ENCODE assay signal across 8 mouse cellular contexts in genomic region chr1:80338398-80338797, GRCm38 (mm10). TPM values are rescaled to one million over a fixed set of nuclear protein-coding genes. Genes with fewer than 3 reads are reported as not detected.
DNase-seq lines count a peak whose midpoint lies in the region; ATAC-seq lines count a peak whose summit lies in the region.

No protein-coding gene starts in this region.

- H3K4me3 ChIP-seq in lung, embryonic 15.5 days, result peak overlapping the region; percentile 98
- peak overlapping the region; percentile 95 for H3K4me3 ChIP-seq in forebrain, embryonic 13.5 days
- H3K4me3 ChIP-seq in limb, embryonic 13.5 days, result peak overlapping the region; percentile 98
- peak overlapping the region; percentile 29 for H3K4me3 ChIP-seq in neural tube, embryonic 15.5 days (replicated peaks)

- H3K27me3 ChIP-seq in lung, embryonic 15.5 days, result no peaks in the 10 kb centered on the region
- no peaks in the 10 kb centered on the region for H3K27me3 ChIP-seq in forebrain, embryonic 13.5 days
- no peaks in the 10 kb centered on the region for H3K27me3 ChIP-seq in limb, embryonic 13.5 days
- H3K27me3 ChIP-seq in neural tube, embryonic 15.5 days (replicated peaks), result no peaks in the 10 kb centered on the region

- H3K4me1 ChIP-seq in lung, embryonic 15.5 days, result peaks cover 27% of the 10 kb centered on the region
- H3K4me1 ChIP-seq in forebrain, embryonic 13.5 days, result peaks cover 45% of the 10 kb centered on the region
- peaks cover 29% of the 10 kb centered on the region for H3K4me1 ChIP-seq in limb, embryonic 13.5 days
- peaks cover 33% of the 10 kb centered on the region for H3K4me1 ChIP-seq in neural tube, embryonic 15.5 days

- H3K9me3 ChIP-seq in lung, embryonic 15.5 days, result no peaks in the 10 kb centered on the region
- no peaks in the 10 kb centered on the region for H3K9me3 ChIP-seq in forebrain, embryonic 13.5 days (replicated peaks)
- no peaks in the 10 kb centered on the region for H3K9me3 ChIP-seq in limb, embryonic 13.5 days
- H3K9me3 ChIP-seq in neural tube, embryonic 15.5 days (replicated peaks), result no peaks in the 10 kb centered on the region

- no peak for DNase-seq in lung, adult 18-20 months
- DNase-seq in cerebellum, postnatal 10 days, result no peak

- peak overlapping the region; percentile 31; the same call in 1 of the 2 replicates for H3K9ac ChIP-seq in lung, embryonic 15.5 days
- peak overlapping the region; percentile 58; the same call in 1 of the 2 replicates for H3K9ac ChIP-seq in forebrain, embryonic 13.5 days
- peak overlapping the region; percentile 99; the same call in 1 of the 2 replicates for H3K9ac ChIP-seq in limb, embryonic 13.5 days
- no peak overlapping the region; the same call in 1 of the 2 replicates for H3K9ac ChIP-seq in neural tube, embryonic 15.5 days (replicated peaks)

- no peak overlapping the region for H3K27ac ChIP-seq in lung, embryonic 15.5 days
- no peak overlapping the region for H3K27ac ChIP-seq in forebrain, embryonic 13.5 days
- H3K27ac ChIP-seq in limb, embryonic 13.5 days, result no peak overlapping the region
- no peak overlapping the region for H3K27ac ChIP-seq in neural tube, embryonic 15.5 days (replicated peaks)

- no peaks in the 10 kb centered on the region for H3K36me3 ChIP-seq in lung, embryonic 15.5 days
- no peaks in the 10 kb centered on the region for H3K36me3 ChIP-seq in forebrain, embryonic 13.5 days (ENCODE audit: poor library complexity, severe bottlenecking)
- no peaks in the 10 kb centered on the region for H3K36me3 ChIP-seq in limb, embryonic 13.5 days
- no peaks in the 10 kb centered on the region for H3K36me3 ChIP-seq in neural tube, embryonic 15.5 days

- H3K4me2 ChIP-seq in lung, embryonic 15.5 days, result peak overlapping the region; percentile 79
- H3K4me2 ChIP-seq in forebrain, embryonic 13.5 days, result peak overlapping the region; percentile 91
- peak overlapping the region; percentile 87 for H3K4me2 ChIP-seq in limb, embryonic 13.5 days (replicated peaks)
- peak overlapping the region; percentile 80 for H3K4me2 ChIP-seq in neural tube, embryonic 15.5 days

- 6% methylated on average over 1 of the region's 1 CpGs for WGBS in lung, embryonic 15.5 days
- 50% methylated on average over 1 of the region's 1 CpGs for WGBS in forebrain, embryonic 13.5 days
- 40% methylated on average over 1 of the region's 1 CpGs for WGBS in limb, embryonic 13.5 days
- WGBS in neural tube, embryonic 15.5 days, result 64% methylated on average over 1 of the region's 1 CpGs

- ATAC-seq in lung, embryonic 15.5 days (ENCODE audit: borderline replicate concordance, extremely low read depth, low FRiP score, low TSS enrichment), result no peak
- no peak for ATAC-seq in forebrain, embryonic 13.5 days
- no peak for ATAC-seq in limb, embryonic 13.5 days (ENCODE audit: low FRiP score, low read depth)
- ATAC-seq in neural tube, embryonic 15.5 days (ENCODE audit: low FRiP score), result no peak
- no peak for ATAC-seq in frontal cortex, adult (ENCODE audit: low TSS enrichment)
- ATAC-seq in activated CD4-positive, CD25-positive, alpha-beta regulatory T cell, adult 4 months, result no peak

RNA-seq across cellular contexts. Expression of gene Cul3, which starts 1.9 kb away (rescaled TPM):
- 30.3 and 30.8 TPM in 2 replicates for polyA plus RNA-seq in lung, embryonic 15.5 days (2015; fragmentation: Nextera tagmentation; extraction: Ambion mirVana)
- polyA plus RNA-seq in forebrain, embryonic 13.5 days (2015; fragmentation: Nextera tagmentation; extraction: Ambion mirVana), result 35.1 and 39.6 TPM in 2 replicates
- 37.1 and 39.0 TPM in 2 replicates for polyA plus RNA-seq in limb, embryonic 13.5 days (2015; fragmentation: Nextera tagmentation; extraction: Ambion mirVana)
- polyA plus RNA-seq in neural tube, embryonic 15.5 days (2015; fragmentation: Nextera tagmentation; extraction: Ambion mirVana), result 27.8 and 31.6 TPM in 2 replicates
- polyA plus RNA-seq in activated CD4-positive, CD25-positive, alpha-beta regulatory T cell, adult 4 months (2017; shearing (Covaris generic)), result 10 to 100 TPM; 33.8 to 49.2 TPM

Comparison
In these comparisons a context has a peak if more than half of its experiments do, and no peak if none do; other contexts are left out.
1. H3K4me3 ChIP-seq: peak in every context shown above with its lines; median percentile 98 in lung, embryonic 15.5 days; 98 in limb, embryonic 13.5 days; 95 in forebrain, embryonic 13.5 days; 29 in neural tube, embryonic 15.5 days.